Comparison of ENCODE assay signal across 20 mouse cellular contexts in the genomic region with DNA sequence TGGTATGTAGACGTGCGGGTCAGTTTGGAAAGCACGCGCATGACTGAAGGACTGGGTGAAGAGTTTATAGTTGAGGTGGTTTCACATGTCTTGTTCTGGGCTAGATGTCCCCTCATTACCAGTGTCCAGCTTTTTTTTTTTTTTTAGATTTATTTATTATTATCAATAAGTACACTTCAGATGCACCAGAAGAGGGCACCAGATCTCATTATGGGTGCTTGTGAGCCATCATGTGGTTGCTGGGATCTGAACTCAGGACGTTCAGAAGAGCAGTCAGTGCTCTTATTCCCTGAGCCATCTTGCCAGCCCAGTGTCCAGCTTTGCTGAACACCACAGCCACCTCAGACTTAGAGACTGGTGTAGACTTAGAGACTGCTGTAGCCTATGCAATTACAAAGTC. TPM values are rescaled to one million over a fixed set of nuclear protein-coding genes. Genes with fewer than 3 reads are reported as not detected.
DNase-seq lines count a peak whose midpoint lies in the region; ATAC-seq and TF ChIP-seq lines count a peak whose summit lies in the region.
"Had no signal": no experiment of that assay in that cellular context is flagged by ENCODE, and none has a peak within 500 bp of the region (broad histone marks: within the 10 kb centered on the region; RNA-seq: fewer than 3 reads in every experiment).

No protein-coding gene starts in this region.

- WGBS in kidney, adult 2 months, result 83% methylated on average over 5 of the region's 5 CpGs
- 82% methylated on average over 5 of the region's 5 CpGs for WGBS in lung, postnatal 0 days

- no peak overlapping the region for H3K4me2 ChIP-seq in lung, postnatal 0 days (replicated peaks; ENCODE audit: low read depth, low read length)
- H3K4me2 ChIP-seq: forebrain, embryonic 12.5 days; limb, embryonic 15.5 days; midbrain, embryonic 11.5 days; neural tube, embryonic 15.5 days had no signal

- H3K9ac ChIP-seq in lung, postnatal 0 days (replicated peaks; ENCODE audit: low read depth), result no peak overlapping the region
- no peak overlapping the region for H3K9ac ChIP-seq in MEL (ENCODE audit: control insufficient read depth, low read depth, low read length, poor library complexity, severe bottlenecking)
- H3K9ac ChIP-seq: forebrain, embryonic 12.5 days; limb, embryonic 15.5 days; neural tube, embryonic 15.5 days had no signal

- H3K9me3 ChIP-seq in lung, postnatal 0 days (ENCODE audit: low read length), result no peaks in the 10 kb centered on the region
- no peaks in the 10 kb centered on the region for H3K9me3 ChIP-seq in MEL (replicated peaks; ENCODE audit: insufficient read depth, low read length)
- H3K9me3 ChIP-seq: forebrain, embryonic 12.5 days; hindbrain, embryonic 10.5 days; limb, embryonic 15.5 days; neural tube, embryonic 15.5 days had no signal

- ATAC-seq in lung, postnatal 0 days, result no peak
- ATAC-seq: CD4-positive, CD25-positive, alpha-beta regulatory T cell, adult 4 months; inflammation-experienced regulatory T-cells, adult 6 months had no signal

- H3K4me1 ChIP-seq in kidney, adult 2 months (ENCODE audit: control insufficient read depth, insufficient read depth, low read length), result peaks cover 14% of the 10 kb centered on the region; the same call in 1 of the 2 replicates
- peaks cover 14% of the 10 kb centered on the region; the same call in 1 of the 2 replicates for H3K4me1 ChIP-seq in lung, postnatal 0 days (ENCODE audit: insufficient read depth, low read depth, low read length)
- H3K4me1 ChIP-seq in MEL (ENCODE audit: control insufficient read depth in 1 of 2, insufficient read depth in 2 of 2, low read length in 2 of 2), result peaks cover 2 to 17% of the 10 kb centered on the region in 2 experiments; a peak in 3 of 4 replicates

- DNase-seq in kidney, adult 2 months, result no peak
- DNase-seq in kidney, postnatal 10 days, result no peak
- no peak for DNase-seq in lung, postnatal 0 days (ENCODE audit: low spot score)
- DNase-seq in lung, postnatal 4 days, result no peak
- peak; percentile 39 for DNase-seq in MEL (ENCODE audit: low read depth, low spot score)
- DNase-seq in spleen, postnatal 10 days (ENCODE audit: low spot score in 2 of 2), result no peak
- DNase-seq in neural tube, embryonic 10.5 days (ENCODE audit: extremely low spot score, low spot score), result no peak
- DNase-seq: adrenal gland, adult 8-10 months; cerebellum, adult 9-11 months; gastrocnemius, postnatal 36 days; layer of hippocampus, postnatal 36 days; lung, adult 2 months; right cerebral cortex, postnatal 25 days had no signal

- no peaks in the 10 kb centered on the region for H3K27me3 ChIP-seq in kidney, adult 2 months (replicated peaks; ENCODE audit: control insufficient read depth, insufficient read depth, low read length)
- H3K27me3 ChIP-seq in lung, postnatal 0 days (replicated peaks; ENCODE audit: insufficient read depth, low read length), result no peaks in the 10 kb centered on the region
- no peaks in the 10 kb centered on the region for H3K27me3 ChIP-seq in MEL (ENCODE audit: control insufficient read depth in 1 of 2, insufficient read depth in 2 of 2, low read length in 2 of 2)
- H3K27me3 ChIP-seq: limb, embryonic 15.5 days; neural tube, embryonic 15.5 days had no signal

- peak; percentile 51 for TF ChIP-seq RAD21 in MEL (IDR thresholded peaks at IDR 0.05; ENCODE audit: low read depth, low read length)

- TF ChIP-seq POLR2A in kidney, adult 2 months (IDR thresholded peaks at IDR 0.05; ENCODE audit: low read depth, low read length), result no peak
- no peak for TF ChIP-seq POLR2A in MEL (IDR thresholded peaks at IDR 0.05; ENCODE audit: control insufficient read depth in 1 of 2, insufficient read depth in 1 of 2, low read depth in 1 of 2, low read length in 2 of 2, poor library complexity in 1 of 2)

- TF ChIP-seq CTCF in kidney, adult 2 months (conservative IDR thresholded peaks at IDR 0.05; ENCODE audit: insufficient read depth, insufficient read length, low read depth, low read length), result peak; percentile 27; the same call in 1 of the 2 replicates
- peak; percentile 24 for TF ChIP-seq CTCF in lung, postnatal 0 days (IDR thresholded peaks at IDR 0.05)
- peak; percentile 28 to 56 (median 29) for TF ChIP-seq CTCF in MEL (IDR thresholded peaks at IDR 0.05 in 2 of 3, conservative IDR thresholded peaks at IDR 0.05 in 1 of 3; ENCODE audit: control insufficient read depth in 1 of 3, insufficient read depth in 1 of 3, low read depth in 2 of 3, low read length in 3 of 3, poor library complexity in 1 of 3, severe bottlenecking in 1 of 3)

- no peak overlapping the region for H3K27ac ChIP-seq in kidney, adult 2 months (ENCODE audit: insufficient read depth, low read depth, low read length)
- no peak overlapping the region for H3K27ac ChIP-seq in lung, postnatal 0 days (ENCODE audit: low read length)
- H3K27ac ChIP-seq in MEL (ENCODE audit: control insufficient read depth, low read depth, low read length), result no peak overlapping the region
- H3K27ac ChIP-seq: forebrain, embryonic 12.5 days; hindbrain, embryonic 10.5 days; limb, embryonic 15.5 days; neural tube, embryonic 15.5 days had no signal

- peaks cover 22% of the 10 kb centered on the region for H3K79me2 ChIP-seq in MEL (ENCODE audit: control insufficient read depth, insufficient read depth, low read length, poor library complexity)

- H3K4me3 ChIP-seq in kidney, adult 2 months (ENCODE audit: insufficient read depth, low read depth, low read length), result no peak overlapping the region
- no peak overlapping the region for H3K4me3 ChIP-seq in lung, postnatal 0 days (ENCODE audit: low read depth, low read length)
- H3K4me3 ChIP-seq in MEL (ENCODE audit: control insufficient read depth in 1 of 2, insufficient read depth in 1 of 2, low read depth in 2 of 2, low read length in 2 of 2), result no peak overlapping the region
- H3K4me3 ChIP-seq: forebrain, embryonic 12.5 days; hindbrain, embryonic 10.5 days; limb, embryonic 15.5 days; neural tube, embryonic 15.5 days had no signal

- TF ChIP-seq EP300 in lung, postnatal 0 days (IDR thresholded peaks at IDR 0.05), result no peak
- TF ChIP-seq EP300 in MEL (IDR thresholded peaks at IDR 0.05; ENCODE audit: low read depth in 1 of 2, low read length in 2 of 2), result no peak

- H3K36me3 ChIP-seq in kidney, adult 2 months (ENCODE audit: control insufficient read depth, insufficient read depth, low read length), result no peaks in the 10 kb centered on the region
- peaks cover 11% of the 10 kb centered on the region; the same call in 1 of the 2 replicates for H3K36me3 ChIP-seq in lung, postnatal 0 days (ENCODE audit: insufficient read depth, low read length)
- peaks cover 0 to 13% of the 10 kb centered on the region in 2 experiments; a peak in 2 of 4 replicates for H3K36me3 ChIP-seq in MEL (ENCODE audit: control insufficient read depth in 1 of 2, insufficient read depth in 2 of 2, low read length in 2 of 2)

TF ChIP-seq in MEL, 35 proteins besides CTCF, POLR2A, EP300 and RAD21:
- TF ChIP-seq POLR2AphosphoS2 (IDR thresholded peaks at IDR 0.05; ENCODE audit: low read length), result no peak
- no peak for TF ChIP-seq NRF1 (IDR thresholded peaks at IDR 0.05; ENCODE audit: insufficient read depth, low read depth, low read length, poor library complexity, severe bottlenecking)
- peak; percentile 66 for TF ChIP-seq SMC3 (IDR thresholded peaks at IDR 0.05; ENCODE audit: low read depth, low read length)
- TF ChIP-seq USF1 (IDR thresholded peaks at IDR 0.05; ENCODE audit: low read depth, low read length), result no peak; the same call in 1 of the 2 replicates
- TF ChIP-seq MAX (IDR thresholded peaks at IDR 0.05; ENCODE audit: low read length), result no peak
- TF ChIP-seq ZNF384 (IDR thresholded peaks at IDR 0.05; ENCODE audit: low read depth, low read length), result peak; percentile 85
- TF ChIP-seq ELF1 (IDR thresholded peaks at IDR 0.05; ENCODE audit: low read depth, low read length), result no peak
- TF ChIP-seq ZC3H11A (IDR thresholded peaks at IDR 0.05; ENCODE audit: low read depth, low read length), result peak; percentile 62
- no peak for TF ChIP-seq TAL1 (IDR thresholded peaks at IDR 0.05; ENCODE audit: low read length)
- TF ChIP-seq RCOR1 (IDR thresholded peaks at IDR 0.05; ENCODE audit: low read depth, low read length), result no peak
- no peak for TF ChIP-seq HCFC1 (IDR thresholded peaks at IDR 0.05; ENCODE audit: low read depth, low read length)

RNA-seq across cellular contexts. Expression of gene Tsen54, which starts 2.8 kb away (rescaled TPM):
- 36.4 and 43.4 TPM in 2 replicates for polyA plus RNA-seq in kidney, adult 2 months (2012; rRNA removed)
- 18.2 and 19.9 TPM in 2 replicates for polyA plus RNA-seq in lung, postnatal 0 days (2015; fragmentation: Nextera tagmentation; extraction: Ambion mirVana)
- total RNA-seq in MEL (2012; rRNA removed), result 55.5 and 72.0 TPM in 2 replicates
- polyA plus RNA-seq in MEL (2012; ENCODE audit: insufficient read depth in 1 of 2, insufficient read length in 2 of 2, low read depth in 1 of 2, low replicate concordance in 2 of 2, missing spikeins in 1 of 2), result 10 to 100 TPM in 1 of 2 experiments, not detected in 1; 55.8 TPM

RNA-seq across cellular contexts. Expression of gene Caskin2, which starts 3.9 kb away (rescaled TPM):
- polyA plus RNA-seq in kidney, adult 2 months (2012; rRNA removed), result 36.9 and 46.7 TPM in 2 replicates
- polyA plus RNA-seq in lung, postnatal 0 days (2015; fragmentation: Nextera tagmentation; extraction: Ambion mirVana), result 17.5 and 17.9 TPM in 2 replicates
- total RNA-seq in MEL (2012; rRNA removed), result 6.5 and 6.8 TPM in 2 replicates
- 10 to 100 TPM in 1 of 2 experiments, not detected in 1; 10.9 TPM for polyA plus RNA-seq in MEL (2012; ENCODE audit: insufficient read depth in 1 of 2, insufficient read length in 2 of 2, low read depth in 1 of 2, low replicate concordance in 2 of 2, missing spikeins in 1 of 2)

RNA-seq across cellular contexts. Expression of gene Llgl2, which starts 6.5 kb away (rescaled TPM):
- 153 and 166 TPM in 2 replicates for polyA plus RNA-seq in kidney, adult 2 months (2012; rRNA removed)
- 66.0 and 70.1 TPM in 2 replicates for polyA plus RNA-seq in lung, postnatal 0 days (2015; fragmentation: Nextera tagmentation; extraction: Ambion mirVana)
- total RNA-seq in MEL (2012; rRNA removed), result 13.7 and 15.9 TPM in 2 replicates
- polyA plus RNA-seq in MEL (2012; ENCODE audit: insufficient read depth in 1 of 2, insufficient read length in 2 of 2, low read depth in 1 of 2, low replicate concordance in 2 of 2, missing spikeins in 1 of 2), result 10 to 100 TPM in 1 of 2 experiments, not detected in 1; 22.6 TPM

RNA-seq across cellular contexts. Expression of gene Myo15b, which starts 40.9 kb away (rescaled TPM):
- polyA plus RNA-seq in kidney, adult 2 months (2012; rRNA removed), result 104 and 132 TPM in 2 replicates
- polyA plus RNA-seq in lung, postnatal 0 days (2015; fragmentation: Nextera tagmentation; extraction: Ambion mirVana), result 0.57 and 0.68 TPM in 2 replicates
- total RNA-seq in MEL (2012; rRNA removed), result 1.3 and 1.5 TPM in 2 replicates
- 1 to 10 TPM in 1 of 2 experiments, not detected in 1; 3.2 TPM for polyA plus RNA-seq in MEL (2012; ENCODE audit: insufficient read depth in 1 of 2, insufficient read length in 2 of 2, low read depth in 1 of 2, low replicate concordance in 2 of 2, missing spikeins in 1 of 2)
- total RNA-seq: gastrocnemius, postnatal 36 days had no signal
- polyA plus RNA-seq: CD4-positive, CD25-positive, alpha-beta regulatory T cell, adult 4 months; inflammation-experienced regulatory T-cells, adult 6 months; midbrain, embryonic 11.5 days had no signal

RNA-seq across cellular contexts. Expression of gene Tmem94, which starts 52.1 kb away (rescaled TPM):
- 77.1 and 97.8 TPM in 2 replicates for polyA plus RNA-seq in kidney, adult 2 months (2012; rRNA removed)
- polyA plus RNA-seq in lung, postnatal 0 days (2015; fragmentation: Nextera tagmentation; extraction: Ambion mirVana), result 17.0 and 19.4 TPM in 2 replicates
- total RNA-seq in MEL (2012; rRNA removed), result 23.2 and 26.2 TPM in 2 replicates
- 10 to 100 TPM; 38.9 to 64.4 TPM for polyA plus RNA-seq in MEL (2012; ENCODE audit: insufficient read depth in 1 of 2, insufficient read length in 2 of 2, low read depth in 1 of 2, low replicate concordance in 2 of 2, missing spikeins in 1 of 2)
